Mouse (Mus musculus): Measurements from ENCODE around the gene Prpsap1. TPM values are rescaled to one million over a fixed set of nuclear protein-coding genes. Genes with fewer than 3 reads are reported as not detected.
A peak's percentile ranks its signal among the peaks of the same experiment; 100 is the strongest.
"Not testable (repeated sequence)": the region's sequence is repeated elsewhere in the genome, so short reads cannot be mapped to it uniquely, and the experiment has no call there.

Prpsap1 gene
- total RNA-seq, 2 experiments from 2014 or later = 53.6 to 55.5 TPM

DNA sequence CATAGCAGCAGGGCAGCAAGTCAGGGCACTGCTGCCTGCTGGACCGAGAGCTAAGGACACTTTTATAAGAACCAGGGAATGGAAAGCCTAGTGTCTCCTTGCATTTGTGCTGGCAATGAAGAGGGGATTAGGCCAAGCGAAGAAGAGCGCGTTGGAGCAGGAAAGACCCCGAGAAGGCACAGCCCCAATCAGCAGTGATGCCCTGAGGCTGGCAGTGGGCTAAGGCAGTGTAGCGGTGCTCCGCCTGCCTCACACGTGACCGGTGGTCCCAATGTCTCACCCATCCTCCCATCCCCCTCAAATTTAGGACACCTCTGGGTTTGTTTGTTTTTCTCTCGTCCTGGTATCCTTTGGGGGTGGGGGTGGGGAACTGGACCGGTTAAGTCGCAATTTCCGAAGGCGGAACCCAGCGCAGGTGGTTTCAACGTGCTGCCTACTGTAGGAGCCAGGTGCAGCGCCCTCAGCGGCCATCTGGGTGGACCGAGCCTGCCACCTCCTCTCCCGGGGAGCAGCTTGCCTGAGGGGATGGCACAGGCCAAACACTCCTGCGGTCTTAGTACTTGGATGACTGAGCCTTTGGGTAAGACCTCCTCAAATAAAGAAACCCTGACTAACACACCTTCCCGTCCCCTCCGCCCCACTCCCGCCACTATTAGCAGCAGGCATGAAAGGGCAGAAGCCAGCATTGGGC lies 21.5 kb upstream of the Prpsap1 start:
- no peak for DNase-seq

DNA sequence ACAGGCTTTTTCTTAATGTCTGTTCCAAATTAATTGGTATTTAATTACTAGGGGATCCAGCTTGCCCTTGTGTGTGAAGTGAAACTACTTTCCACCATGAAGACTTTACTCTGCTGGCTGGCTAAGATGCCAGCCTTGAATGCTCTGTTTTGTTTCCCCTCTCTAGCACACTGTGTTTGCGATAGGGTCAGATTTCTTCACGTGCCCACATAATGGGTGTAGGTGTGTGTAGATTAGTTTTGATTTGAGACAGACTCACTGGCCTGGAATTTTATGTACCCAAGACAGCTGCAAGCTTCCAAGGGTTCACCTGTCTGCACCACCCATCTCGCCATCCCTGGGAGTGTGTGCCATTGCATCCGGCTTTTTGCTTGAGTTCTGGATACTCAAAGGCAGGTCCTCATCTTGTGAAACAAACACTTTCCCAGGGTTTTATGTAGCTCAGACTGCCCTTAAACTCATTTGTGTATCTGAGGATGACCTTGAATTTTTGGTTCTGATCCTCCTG lies 19.6 kb upstream of the Prpsap1 start:
- DNase-seq = no peak

DNA sequence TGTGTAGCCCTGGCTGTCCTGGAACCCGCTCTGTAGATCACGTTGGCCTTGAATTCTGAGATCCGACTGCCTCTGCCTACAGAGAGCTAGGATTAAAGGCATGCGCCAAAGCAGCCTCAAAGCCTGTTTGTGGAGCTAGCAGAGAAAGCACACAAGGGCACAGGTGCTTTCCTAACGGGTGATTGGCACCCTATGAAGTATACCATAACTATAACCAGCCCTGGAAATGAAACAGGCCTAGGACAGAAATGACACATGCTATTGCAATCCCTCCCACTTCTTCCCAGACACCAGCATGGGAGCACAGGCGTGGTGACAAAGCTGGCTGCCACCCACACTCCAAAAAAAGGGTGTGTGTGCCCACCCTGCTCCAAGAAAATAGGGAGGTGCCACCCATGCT lies 19.0 kb upstream of the Prpsap1 start:
- DNase-seq = no peak

DNA sequence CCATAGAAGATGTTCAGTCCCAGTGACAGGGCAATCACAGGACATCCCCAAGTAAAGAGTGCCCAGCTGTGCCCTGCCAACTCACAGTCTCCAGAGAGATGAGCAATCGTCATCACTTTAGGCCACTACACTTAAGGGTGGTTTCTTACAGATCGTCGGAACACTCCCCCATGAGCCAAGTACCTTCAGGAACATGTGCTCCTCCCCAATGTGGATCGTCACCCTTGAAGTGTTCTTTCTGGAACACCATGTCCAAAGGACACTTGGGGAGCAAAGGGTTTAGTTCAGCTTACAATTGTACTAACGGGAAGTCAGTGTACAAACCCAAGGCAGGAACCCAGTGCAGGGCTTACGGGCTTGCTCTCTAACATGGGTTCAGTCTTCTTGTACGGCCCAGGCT lies 18.2 kb upstream of the Prpsap1 start:
- no peak for DNase-seq

DNA sequence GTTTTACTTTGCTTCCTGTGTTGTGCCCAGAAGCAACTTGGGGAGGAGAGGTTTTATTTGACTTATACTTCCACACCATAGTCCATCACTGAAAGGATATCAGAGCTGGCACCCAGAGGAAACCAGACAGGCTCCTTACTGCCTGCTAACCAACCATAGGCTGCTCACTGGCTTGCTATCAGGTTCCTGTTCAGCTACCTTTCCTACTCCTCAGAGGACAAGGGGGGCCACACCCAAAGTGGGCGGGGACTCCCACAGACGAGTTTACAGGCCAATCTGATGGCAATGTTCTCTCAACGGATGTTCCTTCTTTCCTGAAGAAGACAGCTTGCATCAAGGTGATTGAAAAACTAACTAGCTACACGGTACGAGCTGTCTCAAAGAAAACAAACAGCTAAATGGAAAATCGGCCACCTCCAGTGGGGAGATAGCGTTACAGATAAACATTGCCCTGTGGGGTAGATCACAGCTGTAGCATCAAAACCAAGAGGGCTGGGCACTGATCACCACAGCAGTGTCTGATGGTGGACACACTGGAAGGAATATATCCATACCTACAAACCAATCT lies 17.4 kb upstream of the Prpsap1 start:
- no peak for DNase-seq

DNA sequence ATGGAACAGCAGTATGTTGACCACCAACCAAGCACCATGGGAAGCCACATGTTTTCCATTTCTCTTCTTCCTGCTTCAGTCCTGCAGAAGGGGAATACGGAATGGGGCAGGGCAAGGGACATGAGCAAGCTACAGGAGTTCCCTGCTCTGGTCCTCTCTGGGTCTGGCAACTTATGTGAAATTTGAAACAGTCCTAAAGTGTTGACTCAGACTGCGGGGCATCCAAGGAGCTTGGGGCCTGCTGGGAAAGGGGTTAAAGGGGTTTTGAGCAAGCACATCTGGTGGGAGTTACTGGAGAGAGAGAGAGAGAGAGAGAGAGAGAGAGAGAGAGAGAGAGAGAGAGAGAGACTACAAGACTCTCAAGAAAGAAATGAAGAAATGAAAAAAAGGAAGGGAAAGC lies 14.7 kb upstream of the Prpsap1 start:
- DNase-seq = no peak

DNA sequence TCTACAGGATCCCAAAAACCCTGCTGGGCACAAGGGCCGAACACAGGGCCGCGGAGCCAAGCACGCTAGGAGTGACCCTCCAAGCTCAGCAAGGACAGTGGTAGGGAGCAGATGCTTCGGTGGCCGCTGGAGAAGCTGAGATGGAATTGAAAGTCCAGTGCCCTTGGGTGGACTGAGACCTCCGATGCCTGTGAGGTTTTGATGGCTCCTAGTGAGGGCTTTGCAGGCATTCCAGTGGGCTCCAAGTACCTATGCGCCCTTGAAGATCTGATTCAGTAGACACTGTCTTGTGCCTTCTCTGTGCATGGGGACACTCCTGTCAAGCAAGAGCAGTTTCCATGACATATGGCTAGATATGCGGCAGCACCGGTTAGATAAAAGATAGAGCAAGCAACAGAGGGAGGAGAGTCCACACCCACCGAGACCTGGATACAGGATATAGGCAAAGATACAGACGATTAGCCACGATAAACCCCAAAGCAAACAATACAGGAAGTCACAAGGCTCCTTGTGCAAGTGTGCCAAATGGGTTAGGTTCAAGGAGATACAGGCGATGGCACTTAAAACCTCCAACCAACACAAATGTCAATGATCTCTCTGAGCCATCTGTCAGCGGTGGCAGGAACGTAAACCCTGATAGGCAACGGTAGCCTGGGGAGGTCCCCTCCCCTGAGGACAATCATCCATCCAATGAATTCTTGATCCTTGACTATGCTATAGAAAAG lies 12.3 kb upstream of the Prpsap1 start:
- DNase-seq = no peak

DNA sequence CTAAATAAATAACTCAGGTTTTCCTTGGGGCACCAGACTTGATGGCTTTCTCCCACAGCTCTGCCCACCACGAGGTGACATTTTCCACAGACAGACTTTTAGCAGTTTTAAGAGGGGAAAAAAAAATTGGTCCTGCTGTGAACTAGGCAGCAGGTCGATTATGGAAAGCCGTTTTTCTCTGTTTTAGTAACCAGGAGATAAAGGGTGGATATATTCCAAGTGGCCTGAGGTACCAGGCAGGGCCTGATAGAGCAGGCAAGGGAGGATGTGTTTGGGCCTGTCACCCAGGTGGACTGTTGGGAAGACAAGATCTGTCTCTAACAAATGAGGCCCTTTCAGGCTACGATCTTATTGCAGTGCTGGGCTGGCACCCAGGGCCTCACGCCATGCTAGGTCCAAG lies 11.6 kb upstream of the Prpsap1 start:
- DNase-seq = no peak

DNA sequence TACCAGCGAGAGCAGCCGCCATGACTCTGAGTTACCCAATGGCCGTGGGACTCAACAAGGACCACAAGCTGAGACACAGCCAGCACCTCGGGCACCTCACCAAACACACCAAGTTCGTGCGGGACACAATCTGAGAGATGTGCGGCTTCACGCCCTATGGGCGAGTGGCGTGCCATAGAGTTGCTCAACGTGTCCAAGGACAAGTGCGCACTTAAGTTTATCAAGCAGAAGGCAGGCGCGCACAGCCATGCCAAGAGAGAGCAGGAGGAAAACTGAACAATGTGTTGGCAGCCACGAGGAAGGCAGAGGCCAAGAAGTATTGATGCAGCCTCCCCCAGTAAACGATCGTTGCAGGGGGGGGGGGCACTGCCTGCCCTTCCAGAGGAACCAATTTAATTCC lies 10.5 kb upstream of the Prpsap1 start:
- DNase-seq = peak; percentile 39

DNA sequence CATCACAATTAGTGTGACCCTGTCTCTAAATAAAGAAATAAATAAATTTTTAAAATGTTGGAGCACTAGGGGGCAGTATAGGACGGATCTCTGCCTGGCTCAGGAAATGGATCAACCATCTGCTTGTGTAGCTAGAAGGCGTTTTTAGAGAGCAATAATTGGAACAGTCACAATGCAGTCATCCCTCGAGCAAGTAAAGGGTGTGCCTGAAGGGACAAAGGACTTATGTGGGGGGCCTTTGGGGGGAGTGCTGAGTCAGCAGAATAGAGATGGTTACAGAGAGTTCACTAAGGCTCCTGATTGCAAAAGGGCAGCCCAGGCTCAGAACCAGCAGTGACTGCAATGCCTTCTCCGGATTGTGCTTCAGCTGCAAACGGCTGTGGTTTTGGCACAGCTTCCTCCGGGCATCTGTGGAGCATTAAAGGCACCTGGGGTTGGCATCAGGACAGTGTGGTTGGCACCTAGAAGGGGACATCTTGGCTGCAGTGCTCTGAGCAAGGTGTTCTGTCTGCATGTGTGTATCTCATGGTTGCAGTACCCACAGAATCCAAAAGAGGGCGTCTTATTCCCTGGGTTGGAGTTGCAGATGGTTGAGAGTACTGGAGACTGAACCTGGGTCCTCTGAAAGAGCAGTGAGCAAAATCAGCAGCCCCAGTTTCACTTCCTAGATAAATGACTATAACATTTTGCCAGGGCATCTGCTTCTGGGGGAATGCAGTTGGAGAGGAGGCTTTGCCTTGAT lies 7.2 kb upstream of the Prpsap1 start:
- peak; percentile 57 for DNase-seq

DNA sequence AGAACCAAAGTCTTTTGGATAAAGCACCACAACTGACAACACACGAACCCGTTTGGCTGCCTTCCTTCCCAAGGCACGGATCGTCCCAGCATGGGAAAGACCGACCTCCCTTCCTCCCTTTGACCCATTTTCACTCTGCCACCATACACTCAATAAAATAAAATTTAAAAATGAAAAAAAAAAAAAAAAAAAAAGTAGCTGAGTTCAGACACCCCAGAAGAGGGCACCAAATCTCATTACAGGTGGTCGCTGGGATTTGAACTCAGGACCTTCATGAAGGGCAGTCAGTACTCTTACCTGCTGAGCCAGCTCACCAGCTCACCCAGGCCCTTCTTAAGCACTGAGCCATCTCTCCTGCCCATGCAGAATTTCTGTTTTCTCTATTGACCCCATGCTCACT lies 5.0 kb upstream of the Prpsap1 start:
- no peak for DNase-seq

DNA sequence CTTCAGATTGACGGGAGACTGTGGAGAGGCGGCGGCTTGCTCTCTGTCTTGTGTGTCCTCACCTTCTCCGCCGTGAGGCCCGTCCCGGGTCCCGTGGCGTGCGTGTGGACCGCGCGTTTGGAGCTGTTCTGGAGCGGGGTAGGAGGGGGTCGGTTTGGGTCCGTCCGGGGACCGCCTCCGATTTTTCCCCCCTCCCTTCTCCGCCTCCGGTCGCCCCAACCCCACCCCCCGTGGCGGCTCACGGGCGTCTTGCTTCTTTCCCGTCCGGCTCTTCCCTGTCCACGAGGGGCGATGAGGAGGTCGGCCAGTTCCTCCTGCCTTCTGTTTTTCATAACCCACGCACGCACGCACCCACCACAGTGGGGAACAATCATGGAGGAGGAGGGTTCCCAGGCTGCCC lies 4.6 kb upstream of the Prpsap1 start:
- DNase-seq = no peak

DNA sequence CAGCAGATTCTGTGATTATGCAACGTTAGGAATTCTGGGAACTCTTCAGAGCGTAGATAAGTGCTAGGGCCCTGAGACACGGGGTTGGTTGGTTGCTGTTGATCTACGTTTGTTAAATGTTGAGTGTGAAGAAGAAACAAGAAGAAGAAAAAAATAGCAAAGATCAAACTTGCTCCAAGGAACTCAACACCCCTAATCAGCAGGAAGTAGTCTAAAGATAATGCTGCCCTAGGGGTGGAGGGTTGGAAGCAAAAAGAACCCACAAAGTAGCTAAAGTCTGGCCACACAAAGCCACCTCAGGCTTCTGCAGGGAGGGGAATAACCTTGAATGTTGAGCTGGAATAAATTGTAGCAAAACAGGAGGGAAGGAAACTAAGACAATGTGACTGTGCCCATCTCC lies 3.3 kb upstream of the Prpsap1 start:
- DNase-seq = no peak

DNA sequence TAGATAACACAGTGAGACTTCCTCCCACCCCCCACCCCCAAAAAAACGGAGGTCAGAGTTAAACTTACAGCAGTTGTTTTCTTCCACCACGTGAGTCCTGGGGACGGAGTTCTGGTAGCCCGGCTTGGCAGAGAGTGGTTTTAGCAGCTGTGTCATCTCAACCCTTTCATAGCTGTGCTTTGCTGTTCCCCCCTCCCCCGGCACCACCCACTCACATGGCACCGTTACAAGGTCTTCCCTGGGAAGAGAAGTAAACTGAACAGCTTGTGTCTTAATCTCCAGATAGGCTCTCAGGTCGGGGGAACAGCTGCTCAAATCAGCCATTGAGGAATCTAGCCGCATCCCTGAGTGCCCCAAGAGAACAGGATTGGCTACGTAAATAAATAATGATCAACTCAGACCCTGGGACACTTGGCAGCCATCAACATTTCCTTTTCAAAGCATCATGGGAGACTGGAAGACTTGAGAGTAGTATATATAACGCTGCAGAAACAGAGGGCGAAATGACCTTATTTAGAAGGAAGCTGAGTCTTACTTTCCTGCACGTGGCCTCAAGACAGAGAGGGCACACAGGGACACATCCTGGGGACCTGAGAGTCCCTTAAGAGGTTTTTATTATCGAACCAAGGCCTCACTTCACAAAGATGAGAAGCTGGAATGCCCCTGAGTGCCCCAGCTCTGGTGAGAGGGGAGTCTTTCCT lies 622 bp upstream of the Prpsap1 start:
- DNase-seq = peak; percentile 85

DNA sequence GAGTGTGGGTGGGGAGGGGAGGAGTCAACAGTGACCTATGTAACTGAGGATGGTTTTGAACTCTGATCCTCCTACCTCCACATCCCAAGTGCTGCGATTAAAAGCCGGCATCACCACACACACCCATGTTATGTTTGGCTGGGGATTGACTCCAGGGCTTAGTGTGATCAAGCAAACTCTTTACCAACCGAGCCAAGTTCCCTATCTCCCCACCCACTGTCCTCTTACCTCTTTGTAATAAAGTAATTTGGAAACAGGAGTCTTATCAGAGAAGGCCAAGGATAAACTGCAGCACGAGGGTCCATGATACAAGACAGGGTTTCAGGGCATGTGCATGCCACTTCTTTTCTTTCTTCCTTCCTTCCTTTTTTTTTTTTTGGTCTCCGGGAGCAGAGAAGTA lies 811 bp downstream of the Prpsap1 start:
- DNase-seq = no peak

DNA sequence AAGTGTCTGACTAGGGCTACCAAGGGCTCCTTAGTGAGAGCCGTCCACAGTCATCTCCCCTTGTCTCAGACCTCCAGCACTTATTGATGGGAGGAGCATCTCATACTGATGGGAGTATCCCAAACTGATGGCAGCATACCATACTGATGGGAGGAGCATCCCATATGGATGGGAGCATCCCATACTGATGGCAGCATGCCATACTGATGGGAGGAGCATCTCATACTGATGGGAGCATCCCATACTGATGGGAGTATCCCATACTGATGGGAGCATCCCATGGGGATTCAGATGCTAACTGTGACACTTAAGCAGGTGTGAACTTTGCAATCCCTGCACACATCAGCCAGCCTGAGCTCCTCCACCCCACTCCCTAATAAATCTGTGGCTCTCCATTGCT lies 1.5 kb downstream of the Prpsap1 start:
- DNase-seq = not testable (repeated sequence)

DNA sequence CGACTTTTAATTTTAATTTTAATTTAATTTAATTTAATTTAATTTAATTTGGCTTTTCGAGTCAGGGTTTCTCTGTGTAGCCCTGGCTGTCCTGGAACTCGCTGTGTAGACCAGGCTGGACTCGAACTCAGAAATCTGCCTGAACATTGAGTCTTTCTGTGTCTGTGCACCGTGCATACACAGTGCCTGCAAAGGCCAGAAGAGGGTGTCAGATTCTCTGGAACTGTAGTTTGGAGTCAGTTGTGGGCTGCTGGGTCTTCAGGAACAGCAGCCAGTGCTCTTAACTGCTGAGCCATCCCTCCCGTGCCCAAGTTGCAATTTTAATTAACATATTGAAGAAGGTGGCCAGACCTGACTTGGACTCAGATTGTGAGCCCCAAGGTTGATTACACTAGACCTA lies 2.7 kb downstream of the Prpsap1 start:
- DNase-seq = no peak

DNA sequence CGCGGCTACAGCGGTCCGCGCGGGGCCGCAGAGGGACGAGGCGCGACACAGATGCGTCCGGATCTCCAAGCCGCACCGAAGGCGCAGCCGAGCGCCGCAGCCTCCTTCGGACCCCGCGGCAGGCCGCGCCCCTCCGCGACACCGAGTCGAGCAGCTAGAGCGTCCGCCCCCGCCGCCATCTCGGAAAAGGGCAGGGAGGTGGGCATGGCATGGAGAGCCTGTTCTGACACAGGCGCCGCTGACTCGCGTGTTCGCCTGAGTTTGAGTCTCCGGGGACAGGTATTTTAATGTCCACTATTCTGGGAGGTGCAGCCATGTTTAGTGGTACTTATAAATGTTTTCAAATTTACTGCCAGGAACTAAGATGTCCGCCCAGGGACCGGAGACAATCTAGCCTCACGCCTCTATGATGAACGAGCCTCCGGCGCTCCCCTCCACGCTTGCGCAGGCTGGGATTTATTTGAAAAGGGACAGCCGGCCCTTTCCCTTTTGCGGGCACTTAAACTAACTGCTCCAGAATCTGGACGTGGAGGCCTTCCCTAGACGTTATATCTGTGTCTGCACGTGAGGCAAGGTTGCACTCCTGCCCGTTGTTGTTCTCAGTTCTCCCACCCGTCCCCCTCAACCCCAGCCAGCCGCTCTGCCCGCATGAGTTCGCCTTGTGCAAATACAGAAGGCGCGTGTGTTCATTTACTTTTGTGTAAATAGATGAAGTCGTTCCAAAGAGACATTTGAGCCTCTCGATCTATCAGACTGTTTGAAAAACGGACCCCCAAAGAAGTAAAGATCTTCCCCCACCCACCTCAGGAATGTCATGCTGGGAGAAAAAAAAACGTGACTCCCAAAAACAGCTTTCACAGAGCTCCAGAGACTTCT lies 3.5 kb downstream of the Prpsap1 start:
- peak; percentile 91 for DNase-seq

DNA sequence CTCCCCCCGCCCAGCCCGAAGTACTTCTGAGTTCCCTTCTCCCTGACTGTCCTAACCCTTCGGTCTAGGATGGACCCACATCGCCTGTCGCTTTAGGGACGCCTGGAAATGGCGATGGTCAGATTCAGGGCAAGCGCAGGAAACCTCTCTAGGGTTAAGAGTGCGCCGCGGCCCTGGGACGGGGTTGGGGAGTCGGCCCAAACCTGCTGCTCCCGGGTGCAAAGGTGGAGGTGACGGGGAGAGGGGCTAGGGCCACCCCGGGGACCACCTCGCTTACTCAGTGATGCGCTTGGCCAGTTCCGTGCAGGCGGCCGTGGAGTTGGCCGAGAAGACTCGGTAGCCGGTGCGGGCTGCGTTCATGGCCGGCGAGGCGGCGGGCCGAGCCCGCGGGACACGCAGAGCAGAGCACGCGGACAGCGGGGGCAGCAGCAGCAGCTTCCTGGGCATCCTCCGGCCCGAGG lies 4.2 kb downstream of the Prpsap1 start:
- DNase-seq = no peak

DNA sequence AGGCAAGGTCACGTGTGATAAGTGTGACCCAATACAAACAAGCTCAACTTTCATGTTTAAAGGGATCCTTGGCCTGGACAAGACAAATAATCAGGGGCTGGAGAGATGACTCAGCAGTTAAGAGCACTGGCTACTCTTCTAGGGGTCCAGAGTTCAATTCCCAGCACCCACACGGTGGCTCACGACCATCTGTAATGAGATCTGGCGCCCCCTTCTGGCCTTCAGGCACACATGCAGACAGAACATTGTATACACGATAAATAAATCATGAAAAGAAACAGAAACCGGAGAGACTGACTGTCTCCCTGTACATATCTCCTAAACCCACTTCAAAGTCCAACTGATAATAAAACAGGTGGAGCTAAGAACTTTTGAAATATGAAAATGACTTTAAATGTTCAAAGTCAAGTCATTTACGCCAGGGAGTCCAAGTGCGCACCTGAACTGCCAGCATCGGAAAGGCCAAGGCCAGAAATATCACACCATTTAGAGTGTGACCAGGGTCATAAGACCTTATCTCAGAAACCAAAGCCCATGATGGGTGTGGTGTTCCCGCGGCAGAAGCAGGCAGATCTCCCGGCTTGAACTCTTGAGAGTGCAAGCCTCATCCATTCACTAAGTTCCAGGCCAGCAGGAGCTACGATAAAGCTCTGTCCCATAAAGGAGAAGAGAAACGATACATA lies 5.2 kb downstream of the Prpsap1 start:
- DNase-seq = no peak

DNA sequence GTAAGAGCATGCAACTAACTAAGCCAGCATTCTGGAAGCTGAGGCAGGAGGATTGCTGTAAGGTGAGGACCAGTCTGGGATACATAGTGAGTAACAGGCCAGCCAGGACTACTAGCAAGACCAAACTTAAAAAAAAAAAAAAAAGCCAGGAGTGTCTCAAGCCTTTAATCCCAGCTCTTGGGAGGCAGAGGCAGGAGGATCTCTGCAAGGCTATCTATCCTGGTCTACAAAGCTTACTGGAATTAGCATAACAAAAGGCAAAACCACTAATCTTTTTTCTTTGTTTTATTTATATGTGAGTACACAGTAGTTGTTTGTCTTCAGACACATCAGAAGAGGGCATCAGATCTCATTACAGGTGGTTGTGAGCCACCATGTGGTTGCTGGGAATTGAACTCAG lies 5.8 kb downstream of the Prpsap1 start:
- DNase-seq = no peak

Data from heart, postnatal 4 days (tissue).